Mouse (Mus musculus) forebrain, embryonic 11.5 days (tissue): ENCODE results near the gene Cdk2ap2. TPM values are rescaled to one million over a fixed set of nuclear protein-coding genes. Genes with fewer than 3 reads are reported as not detected.

Experiments
- ATAC-seq: fragments of 200-750 bp; cut with Nextera tagmentation; replicated peaks from 2 replicates; pipeline ENCODE4 v1.8.0; 2017; ENCODE audit warnings: moderate TSS enrichment; ENCODE audit not compliant: low FRiP score
- DNase-seq: peaks from one replicate; pipeline ENCODE4 v3.0.0-alpha.2; 2017; ENCODE audit warnings: low spot score
- H3K27ac ChIP-seq: fragments of 300-500 bp; sonication (generic); 2 replicates; pipeline ENCODE4 v1.5.1; 2014; ENCODE audit warnings: low read depth, low read length
- H3K27me3 ChIP-seq: fragments of 300-500 bp; sonication (generic); 2 replicates; pipeline ENCODE4 v1.6.1; 2014; ENCODE audit warnings: mild to moderate bottlenecking, low read length, mixed read lengths; ENCODE audit not compliant: control insufficient read depth, insufficient read depth
- H3K36me3 ChIP-seq: fragments of 300-500 bp; sonication (generic); 2 replicates; pipeline ENCODE4 v1.6.1; 2014; ENCODE audit warnings: mild to moderate bottlenecking, low read length, moderate library complexity, mixed read lengths; ENCODE audit not compliant: control insufficient read depth, insufficient read depth
- H3K4me1 ChIP-seq: fragments of 300-500 bp; sonication (generic); replicated peaks from 2 replicates; pipeline ENCODE4 v1.6.1; 2014; ENCODE audit warnings: low read length, mixed read lengths; ENCODE audit not compliant: control insufficient read depth, insufficient read depth
- H3K4me2 ChIP-seq: fragments of 300-500 bp; sonication (generic); 2 replicates; pipeline ENCODE4 v1.6.1; 2014; ENCODE audit warnings: low read depth, mild to moderate bottlenecking, low read length, moderate library complexity, mixed read lengths; ENCODE audit not compliant: severe bottlenecking
- H3K4me3 ChIP-seq: fragments of 300-500 bp; sonication (generic); 2 replicates; pipeline ENCODE4 v1.5.1; 2014; ENCODE audit warnings: low read depth, low read length
- H3K9ac ChIP-seq: fragments of 300-500 bp; sonication (generic); 2 replicates; pipeline ENCODE4 v1.6.1; 2014; ENCODE audit warnings: low read length
- H3K9me3 ChIP-seq: fragments of 300-500 bp; sonication (generic); 2 replicates; pipeline ENCODE4 v1.6.1; 2016; ENCODE audit warnings: low read length, mixed read lengths; ENCODE audit not compliant: control insufficient read depth
- WGBS: fragments of 180-500 bp; shearing (Covaris S2); extraction: QIAGEN DNeasy Blood & Tissue Kit; methylation state at CpG from one replicate; pipeline ENCODE4 v1.1.7; 2014; 5-methylcytosine and 5-hydroxymethylcytosine counted together
- polyA plus RNA-seq: library from polyadenylated mRNA; unstranded; fragments of >200 nt; fragmentation: Nextera tagmentation; extraction: Ambion mirVana; gene quantifications from 2 replicates; pipeline ENCODE4 v1.2.1, GENCODE M21; 2014

The Cdk2ap2 gene
- polyA plus RNA-seq, 1 experiment from 2014 or later = 73.6 TPM

- H3K27me3 ChIP-seq = no peaks in the 10 kb centered on the region
- WGBS = 93% methylated on average over 1 of the region's 1 CpGs
- H3K36me3 ChIP-seq = no peaks in the 10 kb centered on the region
- no peak for DNase-seq
- H3K9ac ChIP-seq = no peak overlapping the region
- no peak overlapping the region for H3K27ac ChIP-seq
- no peak for ATAC-seq
- H3K9me3 ChIP-seq = no peaks in the 10 kb centered on the region
- no peaks in the 10 kb centered on the region for H3K4me1 ChIP-seq
- no peak overlapping the region for H3K4me3 ChIP-seq
- no peak overlapping the region for H3K4me2 ChIP-seq
Measured at GRCm38 (mm10) chr19:4084984-4085383, 12.0 kb upstream of the Cdk2ap2 start.

GRCm38 (mm10) chr19:4086156-4086555 lies 10.8 kb upstream of the Cdk2ap2 start:
- no peak overlapping the region for H3K4me2 ChIP-seq
- H3K27ac ChIP-seq = no peak overlapping the region
- no peak for ATAC-seq
- no peaks in the 10 kb centered on the region for H3K27me3 ChIP-seq
- no peak overlapping the region for H3K9ac ChIP-seq
- H3K4me3 ChIP-seq = no peak overlapping the region
- no peaks in the 10 kb centered on the region for H3K36me3 ChIP-seq
- WGBS = 92% methylated on average over 15 of the region's 15 CpGs
- H3K9me3 ChIP-seq = no peaks in the 10 kb centered on the region
- H3K4me1 ChIP-seq = no peaks in the 10 kb centered on the region
- DNase-seq = peak; percentile 42

- 87% methylated on average over 5 of the region's 5 CpGs for WGBS
- Histone ChIP-seq H3K4me2 (no peak overlapping the region), H3K9ac (no peak overlapping the region), H3K4me1 (no peaks in the 10 kb centered on the region), H3K4me3 (no peak overlapping the region), H3K9me3 (no peaks in the 10 kb centered on the region), H3K36me3 (no peaks in the 10 kb centered on the region), H3K27me3 (no peaks in the 10 kb centered on the region), H3K27ac (no peak overlapping the region)
- DNase-seq (peak; percentile 41), ATAC-seq (no peak)
Measured at GRCm38 (mm10) chr19:4087090-4087489, 9.9 kb upstream of the Cdk2ap2 start.

GRCm38 (mm10) chr19:4088146-4088545 lies 8.8 kb upstream of the Cdk2ap2 start:
- Histone ChIP-seq H3K4me2 (no peak overlapping the region), H3K4me1 (no peaks in the 10 kb centered on the region), H3K36me3 (no peaks in the 10 kb centered on the region), H3K9me3 (no peaks in the 10 kb centered on the region), H3K27me3 (no peaks in the 10 kb centered on the region), H3K4me3 (no peak overlapping the region), H3K27ac (no peak overlapping the region), H3K9ac (no peak overlapping the region)
- DNase-seq (peak; percentile 46), ATAC-seq (no peak)
- WGBS = 55% methylated on average over 5 of the region's 5 CpGs

GRCm38 (mm10) chr19:4089128-4089527 lies 7.9 kb upstream of the Cdk2ap2 start:
- DNase-seq (no peak), ATAC-seq (no peak)
- Histone ChIP-seq H3K4me1 (no peaks in the 10 kb centered on the region), H3K27ac (no peak overlapping the region), H3K27me3 (no peaks in the 10 kb centered on the region), H3K4me3 (no peak overlapping the region), H3K4me2 (no peak overlapping the region), H3K36me3 (no peaks in the 10 kb centered on the region), H3K9ac (no peak overlapping the region), H3K9me3 (no peaks in the 10 kb centered on the region)
- 65% methylated on average over 6 of the region's 6 CpGs for WGBS

- Histone ChIP-seq H3K4me1 (no peaks in the 10 kb centered on the region), H3K27ac (no peak overlapping the region), H3K27me3 (no peaks in the 10 kb centered on the region), H3K36me3 (no peaks in the 10 kb centered on the region), H3K9me3 (no peaks in the 10 kb centered on the region), H3K4me3 (no peak overlapping the region), H3K4me2 (no peak overlapping the region), H3K9ac (no peak overlapping the region)
- ATAC-seq (no peak), DNase-seq (no peak)
- WGBS = 90% methylated on average over 3 of the region's 3 CpGs
Measured at GRCm38 (mm10) chr19:4090446-4090845, 6.5 kb upstream of the Cdk2ap2 start.

GRCm38 (mm10) chr19:4091383-4091782 lies 5.6 kb upstream of the Cdk2ap2 start:
- H3K4me2 ChIP-seq = no peak overlapping the region
- no peaks in the 10 kb centered on the region for H3K9me3 ChIP-seq
- WGBS = 68% methylated on average over 2 of the region's 2 CpGs
- no peaks in the 10 kb centered on the region for H3K27me3 ChIP-seq
- H3K4me1 ChIP-seq = no peaks in the 10 kb centered on the region; the same call in 1 of the 2 replicates
- no peaks in the 10 kb centered on the region for H3K36me3 ChIP-seq
- H3K27ac ChIP-seq = no peak overlapping the region
- no peak for ATAC-seq
- no peak overlapping the region for H3K4me3 ChIP-seq
- DNase-seq = no peak
- H3K9ac ChIP-seq = no peak overlapping the region

- no peak overlapping the region for H3K4me2 ChIP-seq
- H3K9me3 ChIP-seq = no peaks in the 10 kb centered on the region
- H3K9ac ChIP-seq = no peak overlapping the region
- WGBS = 88% methylated on average over 3 of the region's 3 CpGs
- H3K27ac ChIP-seq = no peak overlapping the region
- peaks cover 2% of the 10 kb centered on the region; the same call in 1 of the 2 replicates for H3K4me1 ChIP-seq
- no peaks in the 10 kb centered on the region for H3K27me3 ChIP-seq
- no peak for DNase-seq
- no peak overlapping the region for H3K4me3 ChIP-seq
- no peaks in the 10 kb centered on the region for H3K36me3 ChIP-seq
- no peak for ATAC-seq
Measured at GRCm38 (mm10) chr19:4092750-4093149, 4.2 kb upstream of the Cdk2ap2 start.

GRCm38 (mm10) chr19:4093772-4094171 lies 3.2 kb upstream of the Cdk2ap2 start:
- H3K4me3 ChIP-seq = no peak overlapping the region
- H3K27ac ChIP-seq = no peak overlapping the region
- no peaks in the 10 kb centered on the region for H3K36me3 ChIP-seq
- no peaks in the 10 kb centered on the region for H3K9me3 ChIP-seq
- no peak overlapping the region for H3K4me2 ChIP-seq
- no peak for DNase-seq
- peaks cover 5% of the 10 kb centered on the region; the same call in 1 of the 2 replicates for H3K4me1 ChIP-seq
- 81% methylated on average over 7 of the region's 7 CpGs for WGBS
- no peaks in the 10 kb centered on the region for H3K27me3 ChIP-seq
- ATAC-seq = no peak
- no peak overlapping the region for H3K9ac ChIP-seq
